Mouse (Mus musculus): ENCODE results near the gene Ppib. TPM values are rescaled to one million over a fixed set of nuclear protein-coding genes. Genes with fewer than 3 reads are reported as not detected.

Ppib gene
- 180 and 204 TPM in 2 replicates for polyA plus RNA-seq (2012; rRNA removed)

DNA sequence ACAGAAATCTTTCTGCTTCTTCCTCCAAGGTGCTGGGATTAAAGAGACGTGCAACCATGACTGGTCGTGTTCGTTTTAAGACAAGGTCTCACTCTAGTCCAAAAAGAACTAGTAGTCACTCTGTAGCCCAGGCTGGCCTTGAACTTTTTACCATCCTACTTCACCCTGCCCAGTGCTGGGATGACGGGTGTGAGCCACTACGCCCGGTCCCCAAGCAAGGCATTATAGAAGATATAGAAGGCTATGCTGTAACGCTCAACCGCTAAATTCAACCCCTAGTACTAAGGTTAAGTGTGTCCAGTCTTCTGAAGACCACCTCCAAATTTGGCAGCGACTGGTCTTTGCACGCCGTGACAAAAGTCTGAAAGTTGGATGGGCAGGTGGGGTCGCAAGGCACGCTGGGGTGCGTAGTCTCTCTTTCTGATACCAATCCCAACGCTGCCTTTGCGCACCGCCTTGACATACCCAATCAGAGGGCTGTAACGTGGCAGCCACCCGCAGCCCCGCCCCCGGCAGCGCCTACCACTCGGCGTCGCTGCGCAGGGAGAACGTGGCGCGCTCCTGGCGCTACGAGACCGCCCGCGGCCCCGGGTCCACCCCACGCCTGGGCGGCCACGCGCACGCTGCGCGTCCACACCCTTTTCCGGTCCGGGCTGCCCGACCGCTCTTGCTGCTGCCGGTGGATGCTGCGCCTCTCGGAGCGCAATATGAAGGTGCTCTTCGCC is at the start of gene Ppib:
Gene Ppib, plus strand, starts transcription at position 640 of the 725 bp plus-strand sequence.

GRCm38 (mm10) chr9:66069583-66069982 is 9.6 kb downstream of the Ppib start, which contains the start of gene Snx22:
Snx22 (minus strand) TSS chr9:66069719.

Other genes with a start within 250 kb of the Ppib start
- 5.9 and 9.5 TPM in 2 replicates for gene Zfp609, start 232.7 kb upstream of the Ppib start, polyA plus RNA-seq (2012; rRNA removed)
- 1.5 and 1.9 TPM in 2 replicates for gene Pclaf, start 170.0 kb upstream of the Ppib start, polyA plus RNA-seq (2012; rRNA removed)
- 3.5 and 4.5 TPM in 2 replicates for gene Trip4, start 151.4 kb upstream of the Ppib start, polyA plus RNA-seq (2012; rRNA removed)
- gene Csnk1g1, start 151.3 kb upstream of the Ppib start, polyA plus RNA-seq (2012; rRNA removed): 3.9 TPM in 2 replicates
- gene Snx22, start 9.5 kb downstream of the Ppib start, polyA plus RNA-seq (2012; rRNA removed): 1.4 TPM in 2 replicates
- gene Snx1, start 66.4 kb downstream of the Ppib start, polyA plus RNA-seq (2012; rRNA removed): 56.8 and 61.2 TPM in 2 replicates
- gene Ciao2a, start 66.4 kb downstream of the Ppib start, polyA plus RNA-seq (2012; rRNA removed): 10.3 and 12.2 TPM in 2 replicates
- 16.4 and 20.5 TPM in 2 replicates for gene Dapk2, start 98.0 kb downstream of the Ppib start, polyA plus RNA-seq (2012; rRNA removed)

Data from colon, adult 2 months (tissue).